Mouse (Mus musculus): ENCODE data around the gene Fbxl15. TPM values are rescaled to one million over a fixed set of nuclear protein-coding genes. Genes with fewer than 3 reads are reported as not detected.

Fbxl15 gene
- 48.3 and 57.8 TPM in 2 replicates for total RNA-seq (2014; rRNA removed)
- polyA plus RNA-seq (2015; fragmentation: Nextera tagmentation; extraction: Ambion mirVana), result 55.2 and 56.8 TPM in 2 replicates

DNA sequence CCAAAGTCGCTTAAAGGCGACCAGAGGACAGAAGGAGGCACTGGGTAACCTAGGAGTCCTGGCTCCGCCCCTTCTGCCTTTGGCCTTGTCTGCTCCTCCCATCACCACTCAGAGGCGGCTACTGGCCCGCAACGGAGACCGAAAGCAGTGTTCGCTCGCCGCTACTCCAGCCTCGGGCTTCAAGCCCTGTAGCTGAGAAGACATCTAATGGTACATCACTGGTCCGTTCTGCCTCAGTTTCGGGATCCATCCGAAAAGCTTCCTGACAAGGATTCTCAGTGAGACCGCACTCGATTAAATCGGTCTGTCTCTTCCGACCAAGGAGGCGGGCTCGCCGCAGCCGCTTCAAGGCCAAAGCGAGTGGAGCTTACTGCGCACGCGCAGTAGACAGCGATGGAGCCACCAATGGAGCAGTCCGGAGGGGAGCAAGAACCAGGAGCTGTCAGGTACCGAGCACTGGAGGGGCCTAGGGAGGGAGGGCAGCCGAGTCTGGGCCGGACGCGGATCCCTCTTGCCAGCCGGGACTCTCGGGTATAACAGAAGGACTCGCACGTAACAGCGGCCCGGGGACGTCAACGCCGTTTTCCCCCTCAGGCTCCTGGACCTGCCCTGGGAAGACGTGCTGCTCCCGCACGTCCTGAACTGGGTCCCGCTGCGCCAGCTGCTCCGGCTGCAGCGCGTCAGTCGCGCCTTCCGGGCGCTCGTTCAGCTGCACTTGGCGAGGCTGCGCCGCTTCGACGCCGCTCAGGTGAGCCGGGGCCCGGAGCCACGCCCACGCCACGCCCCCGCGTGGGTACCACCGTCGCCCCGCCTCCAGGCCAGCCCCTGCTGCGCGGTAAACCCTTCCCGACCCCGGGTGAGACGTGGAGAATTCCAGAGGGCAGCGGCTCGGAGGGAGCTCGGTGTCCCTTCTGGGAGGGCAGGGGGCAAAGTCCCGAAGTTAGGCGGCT, at the start of gene Fbxl15:
Fbxl15 (plus strand) TSS at position 104 of the 950 bp plus-strand sequence.
- Histone ChIP-seq H3K4me3 (ENCODE audit: low read depth, low read length) (peak within 1 kb of the TSS; percentile 66), H3K36me3 (ENCODE audit: insufficient read depth, low read length) (peaks cover 26% of the 10 kb centered on the region), H3K27me3 (ENCODE audit: insufficient read depth, low read length) (no peaks in the 10 kb centered on the region), H3K4me1 (ENCODE audit: insufficient read depth, low read length) (peaks cover 12% of the 10 kb centered on the region; the same call in 1 of the 2 replicates), H3K9me3 (ENCODE audit: low read length) (no peaks in the 10 kb centered on the region), H3K4me2 (ENCODE audit: low read depth, low read length, poor library complexity, severe bottlenecking) (peak within 1 kb of the TSS; percentile 97), H3K27ac (ENCODE audit: low read depth, low read length) (peak within 1 kb of the TSS; percentile 90), H3K9ac (replicated peaks; ENCODE audit: low read length, poor library complexity, severe bottlenecking) (peak within 1 kb of the TSS; percentile 56)
- no peak for TF ChIP-seq CTCF (IDR thresholded peaks at IDR 0.05)
- peak; percentile 98 for DNase-seq (ENCODE audit: low spot score)
- ATAC-seq (ENCODE audit: low FRiP score), result peak; percentile 86
- under 1% methylated on average over 81 of the region's 81 CpGs for WGBS

DNA sequence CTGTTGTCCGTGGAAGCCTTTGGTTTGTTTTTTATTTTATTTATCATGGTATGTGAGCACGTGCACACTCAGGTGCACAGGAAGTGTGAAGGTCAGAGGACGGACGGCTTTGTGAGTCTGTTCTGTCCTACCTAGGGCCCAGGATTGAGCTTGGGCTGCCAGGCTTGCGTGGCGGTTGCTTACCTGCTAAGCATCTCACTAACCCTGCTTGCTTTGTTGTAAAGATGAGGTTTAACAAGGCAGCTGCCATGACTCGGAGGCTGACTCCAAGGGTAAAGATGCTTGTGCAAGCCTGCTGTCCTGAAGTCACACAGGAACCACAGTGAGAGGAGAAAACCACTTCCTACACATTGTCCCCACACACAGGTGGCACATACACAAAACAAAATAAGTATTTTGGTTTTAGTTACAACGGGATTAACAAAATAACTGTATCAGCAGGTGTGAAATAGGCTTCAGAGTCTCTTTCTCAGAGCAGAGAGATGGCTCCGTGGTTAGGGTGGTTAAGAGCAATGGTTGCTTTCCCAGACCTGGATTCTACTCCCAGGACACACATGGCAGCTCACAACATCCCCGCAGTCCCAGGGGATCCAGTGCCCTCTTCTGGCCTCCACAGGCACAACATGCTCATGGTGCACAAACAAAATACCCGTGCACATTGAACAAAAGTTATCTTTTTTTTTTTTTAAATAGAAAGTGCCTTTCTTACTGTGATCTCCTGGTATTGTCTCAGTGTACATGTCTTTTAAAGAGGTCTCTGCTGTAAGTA, 45.7 kb upstream of the Fbxl15 start:
- Histone ChIP-seq H3K27me3 (ENCODE audit: insufficient read depth, low read length) (no peaks in the 10 kb centered on the region), H3K4me1 (ENCODE audit: insufficient read depth, low read length) (no peaks in the 10 kb centered on the region), H3K27ac (ENCODE audit: low read depth, low read length) (no peak overlapping the region), H3K9ac (replicated peaks; ENCODE audit: low read length, poor library complexity, severe bottlenecking) (no peak overlapping the region), H3K4me2 (ENCODE audit: low read depth, low read length, poor library complexity, severe bottlenecking) (no peak overlapping the region), H3K4me3 (ENCODE audit: low read depth, low read length) (no peak overlapping the region), H3K9me3 (ENCODE audit: low read length) (no peaks in the 10 kb centered on the region), H3K36me3 (ENCODE audit: insufficient read depth, low read length) (peaks cover 74% of the 10 kb centered on the region)
- peak; percentile 38 for TF ChIP-seq CTCF (IDR thresholded peaks at IDR 0.05)
- 95% methylated on average over 11 of the region's 11 CpGs for WGBS
- ATAC-seq (ENCODE audit: low FRiP score), result no peak
- DNase-seq (ENCODE audit: low spot score), result no peak

DNA sequence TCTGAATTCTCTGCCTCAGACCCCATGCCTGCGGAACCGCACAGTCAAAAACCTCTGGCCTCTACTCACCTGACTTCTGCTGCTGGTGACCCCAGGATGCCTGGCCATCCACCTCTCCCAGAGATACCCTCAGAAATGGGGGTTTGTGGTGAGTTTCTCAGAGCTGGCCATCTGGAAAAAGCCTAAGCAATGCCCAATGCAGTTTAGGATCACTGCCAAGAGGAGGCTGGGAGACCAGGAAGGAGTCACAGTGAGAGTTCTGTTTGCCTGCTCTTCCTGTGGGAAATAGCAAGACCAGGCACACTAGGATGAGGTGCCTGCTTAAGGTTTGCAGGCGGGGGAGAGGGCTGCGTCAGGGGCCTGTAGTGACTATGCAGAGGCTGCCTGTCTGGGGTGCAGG, 43.3 kb upstream of the Fbxl15 start:
- no peak for ATAC-seq (ENCODE audit: low FRiP score)
- no peak for DNase-seq (ENCODE audit: low spot score)
- 95% methylated on average over 4 of the region's 4 CpGs for WGBS
- Histone ChIP-seq H3K9me3 (ENCODE audit: low read length) (no peaks in the 10 kb centered on the region), H3K27me3 (ENCODE audit: insufficient read depth, low read length) (no peaks in the 10 kb centered on the region), H3K4me1 (ENCODE audit: insufficient read depth, low read length) (no peaks in the 10 kb centered on the region), H3K4me2 (ENCODE audit: low read depth, low read length, poor library complexity, severe bottlenecking) (no peak overlapping the region), H3K36me3 (ENCODE audit: insufficient read depth, low read length) (peaks cover 62% of the 10 kb centered on the region), H3K9ac (replicated peaks; ENCODE audit: low read length, poor library complexity, severe bottlenecking) (no peak overlapping the region), H3K27ac (ENCODE audit: low read depth, low read length) (no peak overlapping the region), H3K4me3 (ENCODE audit: low read depth, low read length) (no peak overlapping the region)
- TF ChIP-seq CTCF (IDR thresholded peaks at IDR 0.05), result no peak

- Histone ChIP-seq H3K4me1 (ENCODE audit: insufficient read depth, low read length) (no peaks in the 10 kb centered on the region), H3K27ac (ENCODE audit: low read depth, low read length) (no peak overlapping the region), H3K36me3 (ENCODE audit: insufficient read depth, low read length) (peaks cover 53% of the 10 kb centered on the region), H3K9me3 (ENCODE audit: low read length) (no peaks in the 10 kb centered on the region), H3K4me3 (ENCODE audit: low read depth, low read length) (no peak overlapping the region), H3K27me3 (ENCODE audit: insufficient read depth, low read length) (no peaks in the 10 kb centered on the region), H3K9ac (replicated peaks; ENCODE audit: low read length, poor library complexity, severe bottlenecking) (no peak overlapping the region), H3K4me2 (ENCODE audit: low read depth, low read length, poor library complexity, severe bottlenecking) (no peak overlapping the region)
- no peak for TF ChIP-seq CTCF (IDR thresholded peaks at IDR 0.05)
- 90% methylated on average over 7 of the region's 7 CpGs for WGBS
- DNase-seq (ENCODE audit: low spot score) (no peak), ATAC-seq (ENCODE audit: low FRiP score) (no peak)
Measured at GRCm38 (mm10) chr19:46285631-46286030, 42.4 kb upstream of the Fbxl15 start.

GRCm38 (mm10) chr19:46286047-46286446, 41.9 kb upstream of the Fbxl15 start:
- no peak overlapping the region for H3K4me2 ChIP-seq (ENCODE audit: low read depth, low read length, poor library complexity, severe bottlenecking)
- no peaks in the 10 kb centered on the region for H3K27me3 ChIP-seq (ENCODE audit: insufficient read depth, low read length)
- ATAC-seq (ENCODE audit: low FRiP score) (no peak), DNase-seq (ENCODE audit: low spot score) (peak; percentile 19)
- peaks cover 53% of the 10 kb centered on the region for H3K36me3 ChIP-seq (ENCODE audit: insufficient read depth, low read length)
- no peak overlapping the region for H3K4me3 ChIP-seq (ENCODE audit: low read depth, low read length)
- TF ChIP-seq CTCF (IDR thresholded peaks at IDR 0.05), result no peak
- no peaks in the 10 kb centered on the region for H3K9me3 ChIP-seq (ENCODE audit: low read length)
- H3K27ac ChIP-seq (ENCODE audit: low read depth, low read length), result no peak overlapping the region
- 90% methylated on average over 6 of the region's 6 CpGs for WGBS
- no peaks in the 10 kb centered on the region for H3K4me1 ChIP-seq (ENCODE audit: insufficient read depth, low read length)
- no peak overlapping the region for H3K9ac ChIP-seq (replicated peaks; ENCODE audit: low read length, poor library complexity, severe bottlenecking)

Measured in midbrain, postnatal 0 days (tissue).